Mouse (Mus musculus) left cerebral cortex, postnatal 4 days (tissue): ENCODE measurements around the gene Mapre3. TPM values are rescaled to one million over a fixed set of nuclear protein-coding genes. Genes with fewer than 3 reads are reported as not detected.

ENCODE experiments used
- DNase-seq: peaks from one replicate; pipeline ENCODE4 v3.0.0-alpha.2; 2022
- intact Hi-C: fragments of 180-260 bp; cut with DNase I; formaldehyde crosslinking; loops from one replicate; pipeline ENCODE4 v1.15.1; 2025
- total RNA-seq, 2 experiments: library from RNA; stranded (reverse); gene quantifications; 2 replicates each; pipeline ENCODE4 v1.2.3; 2021

The Mapre3 gene
- total RNA-seq, 2 experiments from 2014 or later: 143 to 144 TPM

GRCm38 (mm10) chr5:30914101-30914635 lies 99.7 kb downstream of the Mapre3 start:
- no peak for DNase-seq
- intact Hi-C loops: no loop called here

GRCm38 (mm10) chr5:30914849-30915248 lies 100.4 kb downstream of the Mapre3 start:
- intact Hi-C loops: no loop called here
- no peak for DNase-seq

GRCm38 (mm10) chr5:30915456-30915855 lies 101.0 kb downstream of the Mapre3 start:
- intact Hi-C loops: no loop called here
- no peak for DNase-seq

Other genes with a start within 250 kb of the Mapre3 start
- gene Kcnk3, start 226.5 kb upstream of the Mapre3 start, total RNA-seq: 10 to 100 TPM; 14.1 to 15.1 TPM
- gene Slc35f6, start 166.7 kb upstream of the Mapre3 start, total RNA-seq: 10 to 100 TPM; 23.3 to 27.9 TPM
- 10 to 100 TPM; 13.8 to 14.0 TPM for gene Cenpa, start 147.9 kb upstream of the Mapre3 start, total RNA-seq
- gene Dpysl5, start 103.1 kb upstream of the Mapre3 start, total RNA-seq: 100 to 1,000 TPM; 797 to 798 TPM
- 10 to 100 TPM; 60.3 to 65.5 TPM for gene Tmem214, start 53.4 kb downstream of the Mapre3 start, total RNA-seq
- gene Agbl5, start 74.1 kb downstream of the Mapre3 start, total RNA-seq: 10 to 100 TPM; 48.4 to 52.2 TPM
- gene Ost4, start 93.1 kb downstream of the Mapre3 start, total RNA-seq: 100 to 1,000 TPM in 1 of 2 experiments, 10 to 100 TPM in 1; 95.0 to 112 TPM
- 1 to 10 TPM; 7.0 to 7.9 TPM for gene Emilin1, start 98.8 kb downstream of the Mapre3 start, total RNA-seq
- gene Khk, start 106.8 kb downstream of the Mapre3 start, total RNA-seq: 1 to 10 TPM; 4.7 to 4.8 TPM
- gene Cgref1, start 130.9 kb downstream of the Mapre3 start, total RNA-seq: 10 to 100 TPM; 53.9 TPM
- 100 to 1,000 TPM; 114 to 116 TPM for gene Preb, start 145.7 kb downstream of the Mapre3 start, total RNA-seq
- under 1 TPM in 1 of 2 experiments, not detected in 1; 0.08 TPM for gene Tcf23, start 154.0 kb downstream of the Mapre3 start, total RNA-seq
- 10 to 100 TPM; 59.2 to 66.2 TPM for gene Atraid, start 233.7 kb downstream of the Mapre3 start, total RNA-seq
- 10 to 100 TPM; 17.6 to 23.5 TPM for gene Slc5a6, start 234.3 kb downstream of the Mapre3 start, total RNA-seq
- gene Cad, start 240.1 kb downstream of the Mapre3 start, total RNA-seq: 10 to 100 TPM; 34.1 to 37.6 TPM